Mouse (Mus musculus): ENCODE measurements around the gene Tjap1.

The Tjap1 gene

DNA sequence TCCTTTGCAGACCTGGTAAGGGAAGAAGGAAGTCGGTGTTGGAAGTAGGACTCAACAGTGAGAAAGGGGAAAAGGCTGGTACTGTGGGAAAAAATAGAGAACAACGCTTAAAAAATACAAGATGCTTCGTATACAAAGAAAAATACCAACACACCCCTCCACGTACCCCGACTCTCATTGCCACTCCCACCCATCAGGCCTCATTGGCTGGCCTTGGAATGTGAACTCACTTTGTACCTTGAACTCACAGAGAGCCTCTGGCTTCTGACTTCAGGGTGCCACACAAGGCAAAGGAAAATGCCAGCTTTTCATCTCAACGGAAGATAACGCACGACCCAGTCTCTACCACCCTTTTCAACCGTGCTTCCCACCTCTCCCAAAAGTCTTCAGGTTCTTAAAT lies 314 bp upstream of the Tjap1 start:
- no peak for DNase-seq (ENCODE audit: low spot score)

DNA sequence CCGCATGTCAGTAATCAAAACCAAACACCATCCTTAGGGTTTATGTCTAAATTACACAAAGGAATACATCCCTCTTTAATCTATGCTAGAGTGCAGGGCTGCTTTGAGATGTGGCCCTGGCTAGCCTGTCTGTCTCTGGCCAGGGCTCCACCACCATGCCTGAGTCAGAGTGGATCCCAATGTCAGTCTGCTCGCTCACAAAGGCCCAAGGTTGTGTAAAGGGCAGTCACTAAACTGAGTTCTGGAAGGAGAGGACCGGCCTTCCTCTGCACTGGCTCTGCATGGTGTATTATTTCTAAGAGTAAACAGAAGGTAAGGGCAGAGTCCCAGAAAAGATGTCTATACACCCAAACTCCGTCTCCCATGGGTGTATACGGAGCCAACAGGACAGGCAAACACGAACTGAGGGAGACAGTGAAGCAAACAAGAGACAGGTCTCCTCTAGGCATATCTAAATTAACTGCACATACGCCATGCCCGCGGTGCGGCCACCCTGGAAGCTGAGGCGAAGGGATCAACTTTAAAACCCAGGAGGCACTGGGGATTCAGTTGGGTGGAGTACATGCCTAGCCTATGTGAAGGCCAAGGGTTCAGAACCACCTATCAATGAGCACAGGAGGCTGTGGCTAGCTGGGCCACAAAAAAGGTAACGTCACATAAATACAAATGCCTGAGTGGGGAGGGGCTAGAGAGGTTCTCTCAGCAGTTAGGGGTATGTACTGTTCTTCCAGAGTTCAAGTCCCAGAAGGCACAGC lies 4.6 kb downstream of the Tjap1 start:
- no peak for DNase-seq (ENCODE audit: low spot score)

DNA sequence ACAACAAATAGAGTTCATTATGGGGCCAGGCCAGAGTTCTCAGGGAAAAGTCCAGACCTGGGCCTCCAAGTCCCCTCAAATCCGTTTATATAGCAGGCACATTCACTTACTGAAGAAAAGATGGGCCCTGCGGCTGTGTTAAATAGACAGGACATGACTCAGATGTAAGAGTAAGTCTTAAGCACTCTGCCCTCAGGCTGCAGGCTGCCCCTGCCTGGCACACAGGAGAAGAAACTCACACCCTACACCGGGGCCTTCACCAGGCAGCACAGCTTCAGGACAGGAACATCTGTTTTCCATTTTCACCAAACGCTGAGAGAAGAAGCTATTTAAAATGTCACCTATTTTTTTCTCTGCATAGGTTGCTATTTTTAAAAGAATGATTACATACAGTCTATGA lies 5.2 kb downstream of the Tjap1 start:
- no peak for DNase-seq (ENCODE audit: low spot score)

DNA sequence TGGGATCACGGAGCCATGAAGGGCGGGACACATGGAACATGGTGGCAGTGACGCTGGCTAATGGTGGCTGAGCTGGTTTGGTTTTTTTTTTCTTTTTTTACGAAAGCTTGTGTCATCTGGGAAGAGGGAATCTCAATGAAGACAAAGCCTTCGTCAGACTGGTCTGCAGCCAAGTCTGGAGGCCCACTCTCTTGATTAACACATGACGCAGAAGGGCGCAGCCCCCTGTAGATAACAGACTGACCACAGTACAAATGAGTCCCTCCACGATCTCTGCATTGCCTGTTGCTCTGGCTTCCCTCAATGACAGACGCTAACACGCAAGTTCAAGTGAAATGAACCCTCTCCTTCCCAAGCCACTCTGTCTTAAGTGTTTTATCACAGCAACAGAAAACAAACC lies 7.3 kb downstream of the Tjap1 start:
- DNase-seq (ENCODE audit: low spot score) = no peak

DNA sequence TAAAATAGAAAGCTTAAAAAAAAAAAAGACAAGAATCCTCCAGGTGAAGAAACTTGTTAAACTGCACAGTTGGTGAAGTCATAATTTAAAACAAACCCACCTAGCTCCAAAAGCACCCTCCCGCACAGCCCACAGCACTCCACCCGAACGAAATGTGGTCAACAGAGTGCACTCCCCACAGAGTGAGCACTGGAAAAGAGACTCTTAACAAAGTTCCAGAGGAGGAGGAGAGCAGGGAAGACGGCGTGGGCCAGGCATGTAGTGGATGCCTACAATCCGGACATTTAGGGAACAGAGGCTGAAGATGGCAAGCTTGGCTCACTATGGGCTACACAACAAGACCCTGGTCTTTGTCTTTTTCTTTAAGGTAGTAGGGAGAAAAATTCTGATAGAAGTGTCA lies 7.8 kb downstream of the Tjap1 start:
- no peak for DNase-seq (ENCODE audit: low spot score)

DNA sequence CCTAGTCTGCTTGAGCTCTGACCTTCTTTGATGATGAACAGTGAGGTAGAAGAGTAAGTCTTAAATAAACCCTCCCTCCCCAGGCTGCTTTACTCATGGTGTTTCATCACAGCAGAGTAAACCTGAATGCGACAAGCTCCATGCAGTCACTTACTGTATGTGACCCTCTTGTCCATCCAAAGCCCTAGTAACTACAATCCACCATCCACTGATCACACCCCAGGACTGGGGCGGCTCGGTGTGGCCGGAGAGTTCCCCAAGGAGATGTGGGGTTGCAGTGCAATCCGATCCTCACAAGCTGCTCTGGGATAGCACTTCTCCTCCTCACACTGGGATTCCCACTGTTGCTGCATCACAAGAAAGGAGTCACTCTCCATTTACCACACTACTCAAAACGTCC lies 8.4 kb downstream of the Tjap1 start:
- DNase-seq (ENCODE audit: low spot score) = no peak

DNA sequence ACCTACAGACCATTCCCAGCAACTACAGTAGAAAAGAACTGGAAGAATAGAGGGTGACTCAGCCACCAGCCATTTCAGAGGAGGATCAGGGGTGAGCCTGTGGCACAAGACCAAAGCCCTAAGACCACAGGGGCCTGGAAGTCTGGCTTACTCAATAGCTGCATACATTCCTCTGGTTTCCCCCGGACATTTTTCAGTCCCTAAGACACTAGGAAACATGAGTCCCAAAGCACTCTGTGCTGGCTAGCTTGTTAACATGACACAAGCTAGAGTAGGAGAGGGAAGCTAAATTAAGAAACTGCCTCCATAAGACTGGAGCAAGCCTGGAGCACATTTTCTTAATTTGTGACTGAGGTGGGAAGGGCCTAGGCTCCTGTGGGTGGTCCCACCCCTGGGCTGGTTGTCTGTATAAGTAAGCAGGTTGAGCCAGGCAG lies 9.0 kb downstream of the Tjap1 start:
- peak; percentile 28 for DNase-seq (ENCODE audit: low spot score)

DNA sequence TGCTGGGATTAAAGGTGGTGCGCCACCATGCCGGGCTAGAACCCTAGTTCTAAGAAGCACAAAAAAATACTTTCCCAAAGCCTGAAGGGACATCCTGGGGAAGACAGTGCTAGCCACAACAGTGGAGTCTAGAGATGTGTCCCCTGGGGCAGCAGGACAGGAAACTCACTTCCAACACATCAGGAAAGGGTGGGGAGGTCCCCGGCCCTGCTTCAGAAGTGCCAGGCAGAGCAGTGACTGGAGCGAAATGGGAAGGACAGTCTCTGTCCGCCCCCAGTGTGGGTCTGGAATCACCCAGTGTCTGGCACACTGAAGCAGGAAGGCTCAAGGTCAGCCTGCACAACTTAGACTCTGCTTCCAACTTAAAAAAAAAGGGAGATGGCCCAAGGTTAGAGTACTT lies 10.2 kb downstream of the Tjap1 start:
- DNase-seq (ENCODE audit: low spot score) = no peak

DNA sequence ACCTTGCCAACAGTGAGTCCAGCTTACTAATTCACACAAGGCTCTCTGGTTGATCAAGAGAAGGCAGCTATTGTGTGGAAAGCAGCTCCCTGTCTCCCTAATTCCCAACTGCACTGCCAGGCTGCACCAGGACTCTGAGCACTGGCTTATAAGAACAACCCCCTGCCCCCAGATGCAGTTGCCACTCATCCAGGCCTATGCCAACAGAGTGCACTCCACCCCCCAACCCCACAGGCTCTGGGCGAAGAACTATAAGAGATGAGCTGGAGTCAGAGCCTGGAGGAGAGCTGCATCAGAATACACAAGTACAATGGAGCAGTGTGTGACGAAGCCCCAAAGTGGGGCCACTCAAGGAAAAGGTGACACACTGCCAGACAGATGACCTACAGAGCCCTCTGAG lies 10.8 kb downstream of the Tjap1 start:
- no peak for DNase-seq (ENCODE audit: low spot score)

DNA sequence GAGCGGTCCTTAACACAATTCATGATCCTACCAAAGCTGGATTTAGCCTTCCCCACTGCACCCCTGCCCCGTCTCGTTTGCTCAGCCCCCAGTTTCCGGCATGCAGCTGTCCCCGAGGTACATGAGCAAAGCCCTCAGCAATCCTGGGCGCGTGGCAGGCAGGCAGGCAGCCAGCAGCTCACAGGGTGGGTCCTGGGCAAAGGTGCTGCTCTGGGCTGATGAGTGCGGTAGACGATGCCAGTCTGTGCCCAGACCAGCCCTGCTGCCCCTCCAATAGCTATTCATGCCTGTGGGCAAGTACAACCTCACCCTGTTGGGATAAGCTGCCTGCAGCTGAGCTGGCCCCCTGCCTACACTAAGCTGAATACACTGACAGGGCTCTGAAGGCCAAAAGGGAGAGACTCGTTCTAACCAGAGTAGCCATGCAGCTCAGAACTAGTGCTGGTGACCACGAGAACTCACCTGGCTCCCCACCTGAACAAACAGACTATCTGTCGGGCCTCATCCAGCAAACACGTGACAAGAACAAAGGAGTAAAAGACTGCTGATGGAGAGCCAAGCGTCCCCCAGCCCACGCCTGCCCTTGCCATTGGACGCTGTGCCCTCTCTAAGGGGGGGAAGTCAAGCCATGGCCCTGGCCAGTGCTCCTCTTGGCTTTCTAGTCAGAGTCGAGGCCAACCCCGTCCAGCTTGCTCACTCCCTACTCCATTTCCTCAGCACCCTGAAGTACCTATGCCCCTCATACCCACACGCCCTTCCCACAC lies 12.9 kb downstream of the Tjap1 start:
- peak; percentile 73 for DNase-seq (ENCODE audit: low spot score)

DNA sequence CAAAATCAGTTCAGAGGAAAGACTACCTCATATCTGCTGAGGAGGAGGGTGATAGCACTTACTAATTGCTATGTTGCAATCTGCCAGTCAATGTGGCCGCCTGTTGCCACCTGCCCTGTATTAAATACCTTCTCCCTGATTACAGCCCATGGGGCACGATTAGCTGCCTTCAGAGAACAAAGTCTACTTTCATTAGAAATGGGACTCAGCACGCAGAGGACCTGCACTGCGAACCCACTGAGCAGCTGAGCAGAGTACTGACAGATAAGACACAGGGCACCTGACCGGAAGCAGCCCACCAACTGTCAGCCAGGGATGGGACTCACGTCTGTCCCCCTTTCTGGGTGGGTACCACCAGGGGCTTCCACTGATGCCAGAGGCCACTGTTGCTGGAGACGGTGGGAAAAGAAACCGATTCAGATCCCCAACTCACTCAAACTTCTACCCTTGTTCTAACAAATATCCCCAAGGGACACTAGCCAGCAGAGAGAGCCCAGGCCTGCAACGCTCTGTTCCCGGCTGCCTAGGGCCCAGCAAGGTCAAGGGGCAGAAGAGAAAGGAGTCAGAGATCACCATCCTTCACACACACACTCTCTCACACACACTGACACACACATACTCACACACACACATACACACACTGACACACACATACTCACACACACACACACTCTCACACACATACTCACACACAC lies 14.7 kb downstream of the Tjap1 start:
- DNase-seq (ENCODE audit: low spot score) = no peak

DNA sequence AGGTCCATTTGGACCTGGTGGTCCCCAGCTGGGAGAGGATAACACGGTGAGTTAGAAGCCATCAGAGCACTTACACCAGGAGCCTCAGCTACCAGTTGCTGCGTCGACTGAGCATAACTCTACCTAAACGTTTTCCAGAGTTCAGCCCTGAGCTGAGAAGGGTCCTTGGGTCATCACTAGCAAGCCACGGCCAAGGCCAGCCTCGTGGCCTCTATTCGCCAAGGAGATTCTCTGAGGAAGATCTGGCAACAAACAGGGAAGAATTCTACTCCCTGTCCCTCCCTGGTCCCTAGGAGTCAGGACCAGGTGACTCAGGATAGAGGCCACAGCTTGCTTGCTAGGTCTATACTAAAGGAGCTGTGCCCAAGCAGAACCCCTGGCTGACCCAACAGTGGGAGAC lies 15.3 kb downstream of the Tjap1 start:
- no peak for DNase-seq (ENCODE audit: low spot score)

DNA sequence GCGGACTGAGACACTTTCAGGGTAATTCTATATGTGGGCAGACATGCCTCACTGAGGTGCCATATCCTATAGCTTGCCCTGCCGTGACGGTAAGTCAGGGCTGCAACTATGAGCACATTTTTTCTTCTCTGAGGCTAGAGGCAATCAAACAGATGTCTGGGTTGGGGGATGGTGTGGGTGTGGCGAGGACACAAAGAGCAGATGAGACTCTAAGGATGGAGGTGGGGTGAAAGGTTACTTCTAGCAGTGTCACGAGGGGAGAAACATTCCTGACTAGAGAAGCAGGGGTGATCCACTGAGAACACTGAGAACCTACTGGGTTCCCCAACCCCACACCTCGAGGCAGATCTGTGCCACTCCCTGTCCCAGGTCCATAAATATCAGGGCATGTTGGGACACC lies 15.8 kb downstream of the Tjap1 start:
- no peak for DNase-seq (ENCODE audit: low spot score)

DNA sequence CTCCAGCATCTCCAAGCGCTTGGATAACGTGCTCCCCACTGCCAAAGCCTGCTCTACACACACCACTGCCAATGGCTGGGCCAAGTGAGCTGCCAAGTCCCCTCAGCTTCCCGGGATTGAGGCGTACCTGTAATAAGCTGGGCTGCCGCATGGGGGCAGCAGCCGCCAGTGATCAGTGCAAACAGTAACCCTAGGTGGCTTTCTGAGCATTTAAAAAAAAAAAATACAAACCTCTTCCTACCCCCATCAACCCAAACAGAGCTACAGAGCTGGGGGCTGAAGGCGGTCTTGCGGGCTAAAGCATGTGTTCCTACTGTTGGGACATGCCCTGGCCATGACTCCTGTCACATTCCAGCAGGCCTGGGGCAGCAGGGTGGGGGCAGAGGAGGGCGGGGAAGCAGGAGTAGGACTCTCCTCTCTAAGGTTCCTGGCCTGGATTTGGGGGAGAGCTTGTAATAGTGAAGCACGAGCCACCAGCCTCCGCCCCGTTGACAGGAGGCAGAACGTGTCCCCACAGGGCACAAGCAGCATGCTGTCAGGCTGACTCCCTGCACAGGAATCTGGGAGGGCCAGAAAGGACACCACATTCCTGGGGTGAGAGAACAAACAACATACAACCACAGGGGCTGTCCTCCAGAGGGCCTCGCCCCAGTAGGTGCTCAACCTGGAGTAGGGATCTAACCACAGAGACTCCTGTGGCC lies 16.8 kb downstream of the Tjap1 start:
- DNase-seq (ENCODE audit: low spot score) = peak; percentile 82

DNA sequence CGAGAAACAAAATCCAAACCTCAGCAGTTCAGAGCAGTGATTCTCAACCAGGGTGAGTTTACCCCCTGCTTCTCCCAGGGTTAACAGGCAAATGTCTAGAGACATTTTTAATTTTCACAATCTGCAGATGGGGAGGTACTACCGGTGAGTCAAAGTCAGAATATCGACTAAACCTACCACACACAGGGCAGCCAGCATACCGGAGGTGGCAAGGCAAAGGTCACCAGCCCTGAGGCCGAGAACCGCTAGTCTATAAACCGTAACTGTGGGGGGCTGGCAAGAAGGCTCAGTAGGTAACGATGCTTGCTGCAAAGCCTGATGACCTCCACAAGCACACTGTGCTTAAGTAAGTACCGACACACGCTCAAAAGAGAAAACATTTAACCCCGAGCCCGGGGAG lies 17.3 kb downstream of the Tjap1 start:
- no peak for DNase-seq (ENCODE audit: low spot score)

DNA sequence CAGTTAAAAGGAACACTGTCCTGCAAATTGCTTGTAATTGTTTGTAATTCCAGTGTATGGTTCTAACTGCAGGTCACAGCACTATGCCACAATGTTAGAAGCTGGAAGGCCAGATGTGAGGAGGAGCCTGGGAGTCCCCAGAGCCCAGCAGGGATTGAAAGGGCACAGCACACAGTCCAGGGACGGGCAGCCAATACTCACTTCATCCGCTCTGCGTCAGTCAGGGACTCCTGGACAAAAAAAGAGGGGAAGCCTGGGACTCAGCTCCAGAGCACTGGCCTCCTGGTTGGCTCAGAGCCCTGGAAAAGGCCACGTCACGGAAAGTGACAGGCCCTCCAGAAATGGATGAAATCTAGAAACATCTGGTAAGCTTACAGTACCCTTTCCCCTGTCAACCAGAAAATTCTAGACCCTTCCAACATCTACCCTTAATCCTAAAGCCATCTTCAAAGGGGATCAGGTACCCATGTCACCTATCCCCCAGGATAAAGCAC lies 20.6 kb downstream of the Tjap1 start:
- DNase-seq (ENCODE audit: low spot score) = no peak

DNA sequence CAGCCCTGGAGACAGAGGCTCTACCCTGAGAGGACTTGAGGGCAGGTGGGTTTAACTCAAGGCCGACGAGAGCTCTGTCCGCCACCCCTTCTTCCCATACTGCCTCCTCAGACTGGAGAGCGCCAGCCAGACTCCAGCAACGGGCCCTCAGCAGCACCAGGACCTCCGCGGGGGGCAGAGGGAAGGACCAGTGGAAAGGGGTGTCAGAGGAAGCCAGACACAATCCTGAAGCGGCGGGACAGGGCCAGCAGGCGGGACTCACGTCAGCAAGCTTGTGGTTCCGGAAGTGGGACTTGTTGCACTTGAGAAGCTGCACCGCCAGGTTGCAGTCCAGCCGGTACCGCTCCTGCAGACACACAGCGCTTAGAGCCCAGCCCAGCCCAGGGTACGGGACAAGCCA lies 23.2 kb downstream of the Tjap1 start:
- no peak for DNase-seq (ENCODE audit: low spot score)

DNA sequence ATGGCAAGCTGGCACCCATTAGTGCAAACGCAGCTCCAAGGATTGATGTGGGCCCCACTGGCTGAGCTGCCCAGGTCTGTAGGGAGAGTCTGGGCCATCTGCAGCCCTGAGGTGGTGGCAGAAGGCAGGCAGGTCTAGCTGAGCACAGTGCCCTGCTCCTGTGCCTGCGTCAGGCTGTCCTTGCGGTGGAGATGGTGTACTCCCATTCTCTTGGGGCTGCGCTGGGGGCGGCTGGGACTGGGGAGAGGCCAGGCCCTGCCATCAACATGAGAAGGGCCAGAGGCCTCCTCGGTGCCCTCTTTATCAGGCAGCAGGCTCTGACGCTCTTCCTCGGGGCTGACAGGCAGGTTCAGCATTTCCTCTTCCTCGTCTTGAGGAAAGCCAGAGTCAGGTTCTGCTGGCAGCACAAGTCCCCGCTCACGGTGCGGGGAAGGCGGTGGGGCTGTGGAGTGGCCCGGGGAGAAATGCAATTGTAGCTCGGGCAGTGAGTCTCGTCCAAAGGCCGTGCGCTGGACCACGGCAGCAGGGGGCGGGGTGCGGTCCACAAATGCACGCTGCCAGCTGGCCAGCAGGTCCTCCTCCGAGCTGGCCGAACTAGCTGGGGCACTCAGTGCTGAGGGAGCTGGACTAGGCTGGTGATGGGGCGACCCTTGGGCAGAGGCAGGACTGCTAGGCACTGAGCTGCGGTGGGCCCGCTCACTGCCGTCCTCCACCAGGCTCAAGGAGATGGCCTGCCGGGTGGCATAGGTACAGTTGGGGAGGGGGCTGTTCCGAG lies 24.4 kb downstream of the Tjap1 start:
- DNase-seq (ENCODE audit: low spot score) = peak; percentile 18

DNA sequence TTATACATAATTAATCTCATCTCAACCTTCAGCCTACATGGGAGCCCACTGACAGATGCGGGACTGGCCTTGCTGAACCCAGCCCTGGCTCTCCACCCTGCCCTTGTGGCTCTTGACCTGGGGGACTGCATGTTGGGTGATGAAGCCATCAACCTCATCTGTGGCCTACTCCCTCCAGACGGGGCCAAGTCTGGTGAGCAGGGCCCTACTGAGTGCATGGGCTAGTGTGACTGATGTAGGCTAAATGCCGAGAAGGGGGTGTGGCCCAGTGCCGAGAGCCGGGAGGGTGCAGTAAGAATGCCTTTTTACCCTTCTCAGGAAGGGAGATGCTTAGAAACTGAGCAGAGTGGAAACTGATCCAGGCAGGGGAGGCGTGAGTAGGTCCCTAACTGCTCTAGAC lies 27.7 kb downstream of the Tjap1 start:
- DNase-seq (ENCODE audit: low spot score) = no peak

DNA sequence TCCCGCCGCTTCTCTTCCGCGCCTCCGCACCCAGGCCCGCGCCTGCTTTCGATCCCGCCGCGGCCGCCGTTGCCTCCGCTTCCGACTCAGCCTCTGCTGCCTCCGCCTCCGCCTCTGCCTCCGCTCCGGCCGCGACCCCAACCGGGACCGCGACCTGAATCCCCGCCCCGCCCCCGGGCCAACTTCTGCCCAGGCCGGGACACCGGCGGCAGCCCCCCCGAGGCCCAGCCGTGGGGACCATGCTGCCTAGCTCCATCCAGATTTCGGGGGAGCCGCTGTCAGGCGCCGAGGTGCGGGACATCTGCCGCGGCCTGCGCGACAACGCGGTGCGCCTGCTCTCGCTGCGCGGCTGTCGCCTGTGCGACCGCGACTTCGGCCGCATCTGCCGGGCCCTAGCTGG lies 28.7 kb downstream of the Tjap1 start:
- peak; percentile 20 for DNase-seq (ENCODE audit: low spot score)

DNA sequence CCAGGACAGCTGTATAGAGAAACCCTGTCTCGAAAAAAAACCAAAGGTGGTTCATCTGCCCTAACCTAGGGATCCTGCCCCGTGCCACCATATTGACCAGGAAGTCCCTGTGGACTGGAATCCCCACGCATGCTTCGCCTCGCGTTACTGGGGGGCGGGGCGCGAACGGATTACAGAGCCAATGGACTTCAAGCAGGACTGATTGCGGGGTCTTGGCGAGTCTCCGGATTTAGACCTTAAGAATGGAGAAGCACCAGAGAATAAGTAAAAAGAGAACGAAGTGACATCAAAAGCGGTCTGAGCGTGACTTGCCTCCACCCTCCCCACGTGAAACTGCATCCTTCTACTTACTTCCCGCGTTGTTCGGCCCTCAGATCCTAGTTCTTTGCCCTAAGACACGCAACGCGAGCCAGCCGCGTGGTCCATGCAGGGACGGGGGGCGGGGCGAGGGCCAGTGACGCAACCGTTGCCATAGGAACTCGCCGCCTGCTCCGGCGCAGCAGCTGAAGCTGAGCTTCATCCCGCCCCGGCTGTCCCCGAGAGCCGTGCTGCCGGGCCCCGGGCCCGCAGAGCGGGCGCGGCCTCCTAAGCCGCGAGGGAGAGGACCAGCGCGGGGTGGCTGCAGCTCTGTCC lies 29.3 kb downstream of the Tjap1 start, which contains the start of gene Lrrc73:
Lrrc73 (plus strand) TSS at position 80 of the 633 bp plus-strand sequence.
- peak; percentile 91 for DNase-seq (ENCODE audit: low spot score)

Measured in urinary bladder, postnatal 14 days (tissue).